Mouse (Mus musculus): ENCODE measurements around the gene Rab11fip4. TPM values are rescaled to one million over a fixed set of nuclear protein-coding genes. Genes with fewer than 3 reads are reported as not detected.

Gene Rab11fip4
- total and polyA plus RNA-seq, 2 experiments from 2014 or later: 21.7 to 80.9 TPM

GRCm38 (mm10) chr11:79746552-79747102, 155.6 kb downstream of the Rab11fip4 start:
- Histone ChIP-seq H3K9me3 (ENCODE audit: low read length) (no peaks in the 10 kb centered on the region), H3K36me3 (ENCODE audit: insufficient read depth) (no peaks in the 10 kb centered on the region), H3K9ac (no peak overlapping the region), H3K4me2 (ENCODE audit: low read depth) (no peak overlapping the region), H3K4me1 (ENCODE audit: insufficient read depth) (no peaks in the 10 kb centered on the region), H3K4me3 (ENCODE audit: low read depth, low read length) (no peak overlapping the region), H3K27me3 (ENCODE audit: insufficient read depth, low read length) (no peaks in the 10 kb centered on the region), H3K27ac (ENCODE audit: low read depth, low read length) (no peak overlapping the region)
- no peak for TF ChIP-seq CTCF (IDR thresholded peaks at IDR 0.05; ENCODE audit: low read depth)
- ATAC-seq (no peak), DNase-seq (no peak)
- 89% methylated on average over 11 of the region's 11 CpGs for WGBS

MicroRNAs within 50 kb of the gene (microRNA counts, 519-probe panel; counts per million panel counts)
- microRNA mmu-miR-193 (not detected), microRNA mmu-miR-365 (3,446 counts per million, percentile 32 among the panel's probes with 10 or more counts)

Small RNAs within 50 kb of the gene (microRNA-seq; reads per million reads assigned to microRNA genes)
- gene Mir193a (3.9 to 6.2 reads per million in 2 experiments), gene Mir365-2 (0 to 0.39 reads per million in 2 experiments)

Other genes with a start within 250 kb of the Rab11fip4 start
- 13.8 and 16.5 TPM in 2 replicates for gene Omg, start 87.1 kb upstream of the Rab11fip4 start, total RNA-seq (2014; rRNA removed)
- gene Omg, start 87.1 kb upstream of the Rab11fip4 start, polyA plus RNA-seq (2015; fragmentation: Nextera tagmentation; extraction: Ambion mirVana): 18.2 and 21.6 TPM in 2 replicates
- 0.23 and 0.24 TPM in 2 replicates for gene Evi2b, start 67.5 kb upstream of the Rab11fip4 start, total RNA-seq (2014; rRNA removed)
- 0.38 and 0.40 TPM in 2 replicates for gene Evi2b, start 67.5 kb upstream of the Rab11fip4 start, polyA plus RNA-seq (2015; fragmentation: Nextera tagmentation; extraction: Ambion mirVana)
- gene Evi2, start 60.6 kb upstream of the Rab11fip4 start, total RNA-seq (2014; rRNA removed): not detected in 2 replicates
- gene Evi2, start 60.6 kb upstream of the Rab11fip4 start, polyA plus RNA-seq (2015; fragmentation: Nextera tagmentation; extraction: Ambion mirVana): 0.05 TPM in 1 of 2 replicates, not detected in the other
- 2.5 and 2.8 TPM in 2 replicates for gene Evi2a, start 60.6 kb upstream of the Rab11fip4 start, total RNA-seq (2014; rRNA removed)
- 2.5 and 4.6 TPM in 2 replicates for gene Evi2a, start 60.6 kb upstream of the Rab11fip4 start, polyA plus RNA-seq (2015; fragmentation: Nextera tagmentation; extraction: Ambion mirVana)